Mouse (Mus musculus): ENCODE measurements around the gene Tec.

Gene Tec

GRCm38 (mm10) chr5:72852301-72852995 lies 15.8 kb downstream of the Tec start:
- no peak for DNase-seq

- DNase-seq: no peak
Measured at GRCm38 (mm10) chr5:72851674-72852098, 16.6 kb downstream of the Tec start.

GRCm38 (mm10) chr5:72850926-72851673 lies 17.2 kb downstream of the Tec start:
- DNase-seq: no peak

GRCm38 (mm10) chr5:72848889-72849435 lies 19.3 kb downstream of the Tec start:
- no peak for DNase-seq

GRCm38 (mm10) chr5:72846712-72847111 lies 21.6 kb downstream of the Tec start:
- DNase-seq: no peak

GRCm38 (mm10) chr5:72845928-72846630 lies 22.2 kb downstream of the Tec start:
- no peak for DNase-seq

- no peak for DNase-seq
Measured at GRCm38 (mm10) chr5:72844776-72845495, 23.3 kb downstream of the Tec start.

- no peak for DNase-seq
Measured at GRCm38 (mm10) chr5:72844294-72844693, 24.0 kb downstream of the Tec start.

- DNase-seq: no peak
Measured at GRCm38 (mm10) chr5:72839655-72840054, 28.6 kb downstream of the Tec start.

GRCm38 (mm10) chr5:72838976-72839375 lies 29.3 kb downstream of the Tec start:
- DNase-seq: no peak

- DNase-seq: no peak
Measured at GRCm38 (mm10) chr5:72835656-72836055, 32.6 kb downstream of the Tec start.

- DNase-seq: no peak
Measured at GRCm38 (mm10) chr5:72832904-72833765, 35.1 kb downstream of the Tec start.

GRCm38 (mm10) chr5:72832191-72832590 lies 36.1 kb downstream of the Tec start:
- no peak for DNase-seq

- DNase-seq: no peak
Measured at GRCm38 (mm10) chr5:72830988-72831610, 37.2 kb downstream of the Tec start.

GRCm38 (mm10) chr5:72829506-72830067 lies 38.7 kb downstream of the Tec start:
- no peak for DNase-seq

- no peak for DNase-seq
Measured at GRCm38 (mm10) chr5:72828401-72828800, 39.9 kb downstream of the Tec start.

- DNase-seq: no peak
Measured at GRCm38 (mm10) chr5:72827435-72827834, 40.8 kb downstream of the Tec start.

GRCm38 (mm10) chr5:72826445-72826844 lies 41.8 kb downstream of the Tec start:
- DNase-seq: no peak

- DNase-seq: no peak
Measured at GRCm38 (mm10) chr5:72820651-72821050, 47.6 kb downstream of the Tec start.

GRCm38 (mm10) chr5:72820036-72820640 lies 48.1 kb downstream of the Tec start:
- DNase-seq: no peak
